Mouse (Mus musculus) thymus, postnatal 0 days (tissue): ENCODE data around the gene Arap2. TPM values are rescaled to one million over a fixed set of nuclear protein-coding genes. Genes with fewer than 3 reads are reported as not detected.

ENCODE experiments used
- DNase-seq: peaks from one replicate; pipeline ENCODE4 v3.0.0-alpha.2; 2015; ENCODE audit warnings: low spot score
- polyA plus RNA-seq: library from polyadenylated mRNA; unstranded; fragments of >200 nt; fragmentation: Nextera tagmentation; extraction: Ambion mirVana; gene quantifications from 2 replicates; pipeline ENCODE4 v1.2.1, GENCODE M21; 2015

Arap2 gene
- polyA plus RNA-seq, result 40.4 and 45.0 TPM in 2 replicates

- peak; percentile 84 for DNase-seq
Measured at GRCm38 (mm10) chr5:62765784-62766701, at the start of gene Arap2. Gene Arap2, minus strand, starts transcription at chr5:62766159.

DNA sequence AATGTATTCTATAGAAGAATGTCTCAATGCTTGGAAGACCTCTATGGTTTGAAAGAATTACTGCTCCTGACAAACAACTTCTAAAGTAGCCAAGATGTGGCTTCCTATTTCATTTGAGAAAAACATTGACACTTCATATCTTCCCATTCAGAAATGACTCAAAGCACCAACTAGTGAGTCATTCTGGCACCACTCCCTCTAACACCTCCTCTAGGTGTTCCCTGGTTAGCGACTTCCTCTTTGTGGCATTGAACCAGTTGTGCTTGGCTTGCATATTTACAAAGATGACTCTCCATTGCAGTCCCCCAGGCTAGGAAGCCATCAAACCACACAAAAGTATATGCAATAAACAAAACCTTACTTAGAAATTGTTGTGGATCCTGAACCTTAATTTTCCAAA lies 49.8 kb upstream of the Arap2 start:
- DNase-seq, result peak; percentile 40

- DNase-seq, result no peak
Measured at GRCm38 (mm10) chr5:62814072-62814414, 48.1 kb upstream of the Arap2 start.

GRCm38 (mm10) chr5:62813402-62814071 lies 47.6 kb upstream of the Arap2 start, which contains the start of gene Dthd1:
Gene Dthd1, plus strand, starts transcription at chr5:62813823.
- DNase-seq, result no peak

DNA sequence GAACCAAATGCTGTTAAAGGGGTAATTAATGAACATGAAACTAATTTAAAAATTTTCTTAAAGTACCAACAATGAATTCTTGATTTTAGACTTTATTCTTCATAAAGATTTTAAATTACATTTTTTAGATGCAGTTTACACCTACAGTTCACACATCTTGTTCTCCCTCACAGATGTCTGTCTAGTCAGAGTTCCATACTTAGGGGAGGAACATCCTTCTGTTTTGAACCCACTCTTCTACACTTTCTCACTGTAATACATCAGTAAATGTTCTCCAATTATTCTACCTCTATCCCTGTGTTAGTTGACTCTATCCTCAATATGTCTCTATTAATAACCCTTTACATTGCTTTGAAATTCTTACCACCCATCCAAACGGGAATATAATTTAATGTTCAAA lies 26.8 kb upstream of the Arap2 start:
- DNase-seq, result no peak

DNA sequence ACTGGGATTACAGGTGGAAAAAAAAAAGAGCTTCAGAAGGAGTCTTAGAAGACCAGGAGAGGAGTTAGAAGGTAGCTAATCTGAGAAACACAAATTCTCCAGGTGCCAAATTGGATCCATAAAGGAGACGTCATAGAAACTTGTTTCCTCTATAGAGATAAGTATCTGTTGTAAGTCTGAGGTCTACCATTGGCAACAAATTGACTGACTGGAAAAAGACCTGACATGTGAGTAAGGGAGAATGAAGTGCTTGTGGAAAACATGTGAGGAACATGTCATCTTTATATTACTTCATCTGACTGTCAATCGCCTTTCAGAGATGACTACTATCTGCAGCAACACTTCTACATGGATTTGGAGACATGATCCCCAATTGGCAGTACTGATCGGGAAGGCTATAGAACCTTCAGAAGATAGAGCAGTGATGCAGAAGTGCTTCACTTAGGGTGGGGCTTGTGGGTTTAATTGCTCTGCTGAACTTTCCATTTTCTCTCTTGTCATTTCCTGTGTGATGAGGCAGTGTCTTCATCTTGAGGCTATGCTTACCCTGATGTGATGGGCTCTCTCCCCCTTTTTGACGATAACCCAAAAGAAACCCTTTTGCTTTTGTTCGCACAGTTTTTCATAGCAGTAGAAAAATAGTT lies 25.1 kb upstream of the Arap2 start:
- DNase-seq, result peak; percentile 33

DNA sequence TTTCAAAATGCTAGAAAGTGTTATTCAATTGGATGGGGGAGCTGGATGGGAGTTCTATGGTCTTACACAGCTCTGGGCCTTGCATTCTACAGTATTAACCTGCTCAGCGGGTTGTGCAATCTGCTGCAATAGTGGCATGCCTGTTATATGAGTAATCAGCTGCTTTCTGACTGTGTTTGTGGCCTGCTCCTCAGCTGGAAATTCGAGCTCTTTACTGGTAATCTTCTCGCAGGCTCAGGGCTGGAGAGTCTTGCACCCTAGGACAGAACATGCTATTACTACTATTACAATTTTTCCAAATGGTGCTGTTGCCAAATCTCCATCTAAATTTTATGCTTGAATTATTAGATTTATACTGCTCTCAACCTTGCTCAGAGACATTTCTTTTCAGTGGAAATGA lies 20.9 kb upstream of the Arap2 start:
- no peak for DNase-seq

DNA sequence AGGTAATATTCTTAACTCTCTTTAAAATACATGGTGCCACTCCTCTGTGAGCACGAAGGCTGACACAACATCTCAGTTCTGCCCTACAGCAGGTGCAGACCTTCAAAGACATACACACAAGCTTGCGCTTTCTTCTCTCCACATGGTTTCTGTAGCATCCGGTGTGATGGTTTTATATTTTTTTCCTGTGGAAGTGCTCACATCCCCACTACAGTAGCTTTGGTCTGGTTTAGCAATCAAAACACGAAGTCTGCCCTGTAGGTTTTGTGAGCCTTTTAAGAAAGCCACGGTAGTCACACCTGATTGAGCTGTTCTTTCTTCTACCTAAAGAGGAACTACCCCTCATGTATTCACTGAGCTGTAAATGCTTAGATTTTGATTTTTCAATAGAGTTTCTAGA lies 12.7 kb upstream of the Arap2 start:
- peak; percentile 89 for DNase-seq

GRCm38 (mm10) chr5:62777804-62778203 lies 11.8 kb upstream of the Arap2 start:
- DNase-seq, result no peak

DNA sequence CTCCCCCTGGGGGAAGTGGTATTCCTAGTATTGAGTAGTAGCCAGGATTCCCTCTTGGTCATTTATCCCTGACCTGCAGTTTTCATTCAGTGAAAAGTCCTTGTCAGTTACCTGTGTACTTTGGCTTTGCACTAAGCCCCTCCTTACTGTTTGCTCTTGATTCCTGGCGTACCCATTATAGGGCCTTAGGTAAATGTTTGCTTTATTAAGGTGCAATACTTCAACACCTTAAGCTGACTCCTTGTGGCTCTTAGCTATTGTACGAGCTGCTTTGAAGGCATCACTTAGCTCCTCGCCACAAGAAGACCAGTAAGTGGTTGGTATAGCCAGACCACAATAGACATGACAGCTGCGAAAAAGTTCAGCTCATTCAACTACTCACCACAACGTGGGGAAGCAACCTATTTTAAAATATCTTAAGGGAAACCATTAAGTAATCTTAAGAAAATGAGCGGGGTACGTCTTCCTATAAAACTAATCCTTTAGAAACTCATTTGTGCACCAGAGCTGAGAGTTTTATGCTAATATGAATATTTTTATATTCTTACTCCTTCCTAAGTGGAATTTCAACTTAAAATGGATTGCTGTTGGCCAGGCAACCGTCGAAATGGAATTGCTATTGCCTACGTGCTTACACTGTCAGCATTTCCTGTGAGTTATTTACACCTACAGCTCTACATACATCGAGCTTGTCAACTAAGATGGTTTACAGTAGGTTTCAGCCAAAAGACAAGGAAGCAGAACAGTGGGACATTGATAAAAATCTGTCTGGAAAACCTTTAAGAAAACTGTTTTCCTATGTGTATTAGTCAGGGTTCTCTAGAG lies 6.0 kb upstream of the Arap2 start:
- peak; percentile 45 for DNase-seq

DNA sequence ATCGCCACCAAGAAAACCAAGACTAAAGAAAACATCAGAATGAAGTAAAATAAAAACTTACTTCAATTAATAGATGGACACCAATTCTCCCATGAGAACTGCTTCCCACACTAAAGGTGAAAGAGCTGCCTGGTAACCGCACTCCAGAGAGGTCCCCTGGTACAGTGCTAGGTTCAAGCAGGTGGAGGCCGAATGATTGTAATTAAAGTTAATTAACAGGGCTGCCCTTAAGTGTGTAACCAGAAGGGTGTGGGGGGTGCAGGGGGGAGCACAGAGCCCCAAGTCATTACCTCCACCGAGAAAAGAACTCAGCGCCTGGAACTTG lies 538 bp downstream of the Arap2 start:
- DNase-seq, result no peak

GRCm38 (mm10) chr5:62764161-62764560 lies 1.8 kb downstream of the Arap2 start:
- DNase-seq, result no peak

GRCm38 (mm10) chr5:62763046-62763445 lies 2.9 kb downstream of the Arap2 start:
- no peak for DNase-seq

DNA sequence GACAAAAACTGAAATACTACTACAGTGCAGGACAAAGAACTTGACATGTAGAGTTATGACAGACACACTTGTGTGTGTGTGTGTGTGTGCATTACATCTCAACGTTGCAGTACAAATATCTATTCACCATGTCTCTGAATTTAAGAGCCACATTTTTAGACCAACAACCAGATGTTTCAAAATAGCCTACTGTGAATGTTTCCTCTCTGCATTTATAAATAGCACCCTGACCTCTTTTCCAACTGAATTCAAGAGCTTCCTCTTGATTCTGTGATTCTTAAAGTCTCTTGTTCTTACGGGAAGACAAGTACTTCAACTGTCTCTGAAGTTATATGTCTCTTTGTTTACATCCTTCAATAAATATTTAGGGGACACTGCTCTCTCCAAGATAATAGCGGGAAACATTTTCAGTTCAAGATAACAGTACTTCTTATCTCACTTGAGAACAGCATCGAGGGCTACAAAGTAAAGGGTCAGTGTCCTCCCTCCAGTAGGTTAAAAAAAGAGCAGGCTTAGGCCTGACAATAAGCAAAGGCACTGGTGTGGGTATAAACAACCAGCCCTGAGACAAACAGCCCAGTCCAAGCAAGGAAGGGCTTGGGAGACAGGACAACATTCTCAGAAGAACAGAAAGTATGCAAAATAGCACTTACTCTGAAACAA lies 3.5 kb downstream of the Arap2 start:
- no peak for DNase-seq

- no peak for DNase-seq
Measured at GRCm38 (mm10) chr5:62760791-62761504, 5.0 kb downstream of the Arap2 start.

DNA sequence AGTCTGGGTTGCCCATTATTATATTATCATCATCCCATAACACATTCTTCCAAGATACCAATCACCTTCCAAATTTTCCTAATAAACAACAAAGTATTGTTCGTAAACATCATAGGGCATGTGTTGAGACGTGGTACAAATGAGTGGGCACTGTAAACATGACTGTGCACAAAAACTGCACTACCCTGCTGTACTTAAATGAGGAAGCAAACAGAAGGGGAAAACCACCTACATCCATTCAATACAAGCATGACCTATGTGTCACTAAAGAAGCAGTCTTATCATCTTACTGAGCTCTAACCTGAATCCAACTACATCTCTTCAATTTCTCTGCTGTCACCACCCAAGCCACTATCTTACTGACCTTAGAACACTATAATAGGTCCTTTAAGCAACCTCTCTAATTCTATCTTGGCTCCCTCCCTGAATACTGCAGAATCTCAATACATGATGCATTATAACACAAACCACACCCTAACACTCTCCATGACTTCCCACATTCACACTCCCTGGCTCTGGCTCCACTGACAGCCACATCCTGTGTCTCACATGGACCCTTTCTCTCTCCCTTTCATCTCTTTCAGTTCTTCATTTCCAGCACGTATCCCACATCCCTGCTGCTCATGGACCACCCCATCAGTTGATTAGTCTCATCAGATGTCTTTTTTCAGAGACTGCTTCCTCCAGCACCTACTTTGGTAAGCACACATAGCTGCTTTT lies 10.0 kb downstream of the Arap2 start:
- no peak for DNase-seq

- DNase-seq, result no peak
Measured at GRCm38 (mm10) chr5:62752934-62753333, 13.0 kb downstream of the Arap2 start.

DNA sequence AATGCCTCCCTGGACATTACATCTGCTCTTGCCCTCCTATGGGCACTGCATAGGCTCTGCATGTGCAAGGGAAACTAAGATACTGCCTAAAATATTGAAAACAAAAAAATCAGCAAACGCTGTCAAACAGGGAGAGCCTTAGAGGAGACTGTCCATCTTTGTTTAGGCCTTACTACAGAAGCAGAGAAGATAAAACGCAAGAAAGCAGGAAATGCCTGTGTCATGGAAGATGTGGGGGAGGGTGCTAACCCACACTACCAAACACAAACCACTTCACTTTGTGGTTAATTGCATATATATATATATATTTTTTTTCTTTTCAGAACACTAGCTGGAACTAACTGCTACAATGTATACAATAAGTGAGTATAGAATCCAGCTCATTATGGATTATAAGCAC lies 14.3 kb downstream of the Arap2 start:
- DNase-seq, result peak; percentile 43

DNA sequence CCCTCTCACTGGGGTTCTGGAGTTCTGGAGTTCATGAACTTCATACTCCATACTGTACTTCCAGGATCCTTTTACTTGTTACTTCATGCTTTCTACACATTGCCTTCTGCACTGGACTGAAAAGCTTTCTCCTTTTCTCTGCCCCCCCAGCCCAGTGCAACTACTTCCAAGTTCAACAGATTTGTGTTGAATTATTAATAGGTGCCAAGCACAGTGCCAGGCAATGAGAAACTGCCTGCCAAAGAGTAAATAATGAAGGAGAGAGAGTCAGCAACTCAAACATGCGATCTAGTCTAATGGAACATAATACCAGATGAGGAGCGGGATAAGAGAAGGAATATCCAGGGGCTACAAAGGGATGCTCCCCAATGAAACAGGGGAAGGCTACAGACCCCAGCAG lies 17.8 kb downstream of the Arap2 start:
- DNase-seq, result no peak
